In genomic region chr9:58546630-58547360, GRCm38 (mm10) we compare ENCODE assay signal across 9 mouse cellular contexts. TPM values are rescaled to one million over a fixed set of nuclear protein-coding genes. Genes with fewer than 3 reads are reported as not detected.
DNase-seq lines count a peak whose midpoint lies in the region; ATAC-seq and TF ChIP-seq lines count a peak whose summit lies in the region.
"Had no signal": no experiment of that assay in that cellular context is flagged by ENCODE, and none has a peak within 500 bp of the region (broad histone marks: within the 10 kb centered on the region; RNA-seq: fewer than 3 reads in every experiment).

No protein-coding gene starts in this region.

- peak; percentile 29 for DNase-seq in lung, postnatal 14 days
- no peak for DNase-seq in lung, postnatal 36 days
- DNase-seq in cerebellum, adult 8-10 months = peak; percentile 69
- peak; percentile 36 for DNase-seq in forebrain, postnatal 0 days
- DNase-seq in right cerebral cortex, adult 2 months (ENCODE audit: low spot score in 2 of 2) = peak; percentile 46 to 63
- DNase-seq in layer of hippocampus, adult 11-12 months (ENCODE audit: low spot score) = no peak

- ATAC-seq in forebrain, postnatal 0 days = peak; percentile 14; the same call in 1 of the 2 replicates
- ATAC-seq in intestine, postnatal 0 days = no peak

- H3K4me2 ChIP-seq in forebrain, postnatal 0 days (ENCODE audit: low read depth) = no peak overlapping the region
- no peak overlapping the region for H3K4me2 ChIP-seq in intestine, postnatal 0 days (replicated peaks; ENCODE audit: low read depth)
- H3K4me2 ChIP-seq: midbrain, embryonic 12.5 days had no signal

- H3K36me3 ChIP-seq in forebrain, postnatal 0 days (ENCODE audit: insufficient read depth) = no peaks in the 10 kb centered on the region
- no peaks in the 10 kb centered on the region for H3K36me3 ChIP-seq in intestine, postnatal 0 days (ENCODE audit: control insufficient read depth, insufficient read depth)
- H3K36me3 ChIP-seq: hindbrain, embryonic 10.5 days; midbrain, embryonic 12.5 days had no signal

- no peaks in the 10 kb centered on the region for H3K27me3 ChIP-seq in forebrain, postnatal 0 days (ENCODE audit: insufficient read depth, low read length)
- H3K27me3 ChIP-seq in intestine, postnatal 0 days (replicated peaks; ENCODE audit: control insufficient read depth, insufficient read depth, low read length) = no peaks in the 10 kb centered on the region
- H3K27me3 ChIP-seq: midbrain, embryonic 12.5 days had no signal

- WGBS in forebrain, postnatal 0 days = 53% methylated on average over 11 of the region's 11 CpGs
- WGBS in intestine, postnatal 0 days = 82% methylated on average over 11 of the region's 11 CpGs

- no peaks in the 10 kb centered on the region for H3K9me3 ChIP-seq in forebrain, postnatal 0 days (ENCODE audit: low read length)
- H3K9me3 ChIP-seq in intestine, postnatal 0 days (ENCODE audit: control insufficient read depth) = no peaks in the 10 kb centered on the region
- H3K9me3 ChIP-seq: hindbrain, embryonic 10.5 days; midbrain, embryonic 12.5 days had no signal

- TF ChIP-seq CTCF in forebrain, postnatal 0 days (IDR thresholded peaks at IDR 0.05; ENCODE audit: low read depth) = no peak
- no peak for TF ChIP-seq CTCF in intestine, postnatal 0 days (IDR thresholded peaks at IDR 0.05; ENCODE audit: low read depth)

- H3K4me1 ChIP-seq in forebrain, postnatal 0 days (ENCODE audit: insufficient read depth) = 0 out of 2 replicates have a peak, but pooled peaks cover 6% of the 10 kb centered on the region
- H3K4me1 ChIP-seq in intestine, postnatal 0 days (replicated peaks; ENCODE audit: control insufficient read depth, insufficient read depth, low read length) = no peaks in the 10 kb centered on the region

- no peak overlapping the region for H3K4me3 ChIP-seq in forebrain, postnatal 0 days (ENCODE audit: low read depth, low read length)
- H3K4me3 ChIP-seq in intestine, postnatal 0 days (ENCODE audit: low read depth, low read length) = no peak overlapping the region
- H3K4me3 ChIP-seq: hindbrain, embryonic 10.5 days; midbrain, embryonic 12.5 days had no signal

- H3K27ac ChIP-seq in forebrain, postnatal 0 days (ENCODE audit: low read depth, low read length) = no peak overlapping the region
- no peak overlapping the region for H3K27ac ChIP-seq in intestine, postnatal 0 days (ENCODE audit: low read depth, low read length)
- H3K27ac ChIP-seq: hindbrain, embryonic 10.5 days; midbrain, embryonic 12.5 days had no signal

- no peak overlapping the region for H3K9ac ChIP-seq in forebrain, postnatal 0 days
- H3K9ac ChIP-seq in intestine, postnatal 0 days (ENCODE audit: low read depth, low read length) = no peak overlapping the region
- H3K9ac ChIP-seq: midbrain, embryonic 12.5 days had no signal

RNA-seq across cellular contexts. Expression of gene Cd276, which starts 8.4 kb away (rescaled TPM):
- total RNA-seq in forebrain, postnatal 0 days (2014; rRNA removed) = 21.1 and 26.0 TPM in 2 replicates
- polyA plus RNA-seq in forebrain, postnatal 0 days (2015; fragmentation: Nextera tagmentation; extraction: Ambion mirVana) = 23.7 and 26.2 TPM in 2 replicates
- polyA plus RNA-seq in intestine, postnatal 0 days (2015; fragmentation: Nextera tagmentation; extraction: Ambion mirVana) = 5.6 and 6.2 TPM in 2 replicates

RNA-seq across cellular contexts. Expression of gene Nptn, which starts 35.2 kb away (rescaled TPM):
- total RNA-seq in forebrain, postnatal 0 days (2014; rRNA removed) = 275 and 298 TPM in 2 replicates
- polyA plus RNA-seq in forebrain, postnatal 0 days (2015; fragmentation: Nextera tagmentation; extraction: Ambion mirVana) = 231 and 236 TPM in 2 replicates
- polyA plus RNA-seq in intestine, postnatal 0 days (2015; fragmentation: Nextera tagmentation; extraction: Ambion mirVana) = 145 and 153 TPM in 2 replicates

RNA-seq across cellular contexts. Expression of gene Insyn1, which starts 58.4 kb away (rescaled TPM):
- 65.3 and 71.5 TPM in 2 replicates for total RNA-seq in forebrain, postnatal 0 days (2014; rRNA removed)
- 6.0 TPM in 2 replicates for polyA plus RNA-seq in forebrain, postnatal 0 days (2015; fragmentation: Nextera tagmentation; extraction: Ambion mirVana)
- polyA plus RNA-seq in intestine, postnatal 0 days (2015; fragmentation: Nextera tagmentation; extraction: Ambion mirVana) = 0.25 and 0.37 TPM in 2 replicates

Comparison
In these comparisons a context has a peak if more than half of its experiments do, and no peak if none do; other contexts are left out.
1. DNase-seq: peak in lung, postnatal 14 days (single experiment), cerebellum, adult 8-10 months (single experiment), forebrain, postnatal 0 days (single experiment) and right cerebral cortex, adult 2 months (2 of 2); none in lung, postnatal 36 days (single experiment) and layer of hippocampus, adult 11-12 months (single experiment).